Mouse (Mus musculus) CH12.LX (cell line): ENCODE measurements around the gene Cdc25a. TPM values are rescaled to one million over a fixed set of nuclear protein-coding genes. Genes with fewer than 3 reads are reported as not detected.

Source experiments
- DNase-seq: peaks from one replicate; pipeline ENCODE4 v3.0.0-alpha.2; 2013; ENCODE audit errors: extremely low read depth
- H3K27ac ChIP-seq: 2 replicates; pipeline ENCODE4 v1.5.1; 2012; ENCODE audit warnings: low read depth, mild to moderate bottlenecking, control low read depth, moderate library complexity; ENCODE audit not compliant: insufficient read depth
- H3K27me3 ChIP-seq: replicated peaks from 2 replicates; pipeline ENCODE3; 2012; ENCODE audit warnings: inconsistent platforms
- H3K36me3 ChIP-seq, 2 experiments: replicated peaks in 1 of 2; 2 replicates each; pipeline versions ENCODE3 to v1.6.1; 2012; ENCODE audit warnings: inconsistent platforms in 1 of 2, low read length in 1 of 2, mild to moderate bottlenecking in 1 of 2, mixed read lengths in 1 of 2, moderate library complexity in 1 of 2; ENCODE audit not compliant: control insufficient read depth in 1 of 2, insufficient read depth in 1 of 2
- H3K4me1 ChIP-seq, 2 experiments: 2 replicates each; pipeline ENCODE4 v1.6.1; 2012; ENCODE audit warnings: inconsistent platforms in 1 of 2, moderate library complexity in 1 of 2; ENCODE audit not compliant: insufficient read depth in 2 of 2, control insufficient read depth in 1 of 2
- H3K4me2 ChIP-seq: 2 replicates; pipeline ENCODE4 v1.6.1; 2012; ENCODE audit warnings: low read depth, mild to moderate bottlenecking, control low read depth; ENCODE audit not compliant: poor library complexity, insufficient read depth, severe bottlenecking
- H3K4me3 ChIP-seq, 3 experiments: fragments of 150-350 bp in 1 of 3; sonication (generic) in 1 of 3; replicated peaks in 1 of 3; 2 replicates each; pipeline versions ENCODE3 to v1.5.1; 2011 to 2012; ENCODE audit warnings: low read depth in 2 of 3, low read length in 2 of 3, mild to moderate bottlenecking in 2 of 3, moderate library complexity in 2 of 3, control low read depth in 1 of 3, improper control_type of control experiment in 1 of 3, inconsistent platforms in 1 of 3, mixed read lengths in 1 of 3; ENCODE audit not compliant: poor library complexity in 1 of 3
- H3K79me2 ChIP-seq: replicated peaks from 2 replicates; pipeline ENCODE4 v1.6.1; 2012; ENCODE audit warnings: mild to moderate bottlenecking, moderate library complexity; ENCODE audit not compliant: control insufficient read depth, poor library complexity, insufficient read depth, severe bottlenecking; ENCODE audit errors: extremely low read depth
- H3K9ac ChIP-seq: 2 replicates; pipeline ENCODE4 v1.6.1; 2012; ENCODE audit warnings: low read depth, mild to moderate bottlenecking, control low read depth, moderate library complexity; ENCODE audit not compliant: insufficient read depth
- H3K9me3 ChIP-seq: replicated peaks from 2 replicates; pipeline ENCODE3; 2012; ENCODE audit warnings: low read length, inconsistent platforms, mixed read lengths
- BHLHE40 ChIP-seq: IDR thresholded peaks from 2 replicates; pipeline ENCODE4 v1.6.1; 2011; ENCODE audit warnings: mild to moderate bottlenecking, low read depth, low read length, improper control_type of control experiment
- CHD1 ChIP-seq: IDR thresholded peaks from 2 replicates; pipeline ENCODE4 v1.6.1; 2012; ENCODE audit warnings: low read depth, low read length, improper control_type of control experiment, inconsistent platforms
- CHD2 ChIP-seq: IDR thresholded peaks from 2 replicates; pipeline ENCODE4 v1.6.1; 2011; ENCODE audit warnings: low read length, improper control_type of control experiment
- CTCF ChIP-seq, 2 experiments: IDR thresholded peaks in 1 of 2; conservative IDR thresholded peaks in 1 of 2; 2 replicates each; pipeline ENCODE4 v1.5.1; 2011 to 2012; ENCODE audit warnings: low read depth in 2 of 2, low read length in 2 of 2, improper control_type of control experiment in 1 of 2, inconsistent platforms in 1 of 2, mild to moderate bottlenecking in 1 of 2, moderate library complexity in 1 of 2
- E2F4 ChIP-seq: IDR thresholded peaks from 2 replicates; pipeline ENCODE4 v1.6.1; 2011; ENCODE audit warnings: low read depth, low read length, improper control_type of control experiment; ENCODE audit not compliant: insufficient replicate concordance
- ELF1 ChIP-seq: IDR thresholded peaks from 2 replicates; pipeline ENCODE4 v1.6.1; 2014; ENCODE audit warnings: low read depth, mild to moderate bottlenecking, inconsistent platforms, low read length, improper control_type of control experiment
- EP300 ChIP-seq: IDR thresholded peaks from 2 replicates; pipeline ENCODE4 v1.6.1; 2011; ENCODE audit warnings: low read length, improper control_type of control experiment
- ETS1 ChIP-seq: conservative IDR thresholded peaks from 2 replicates; pipeline ENCODE4 v1.6.1; 2012; ENCODE audit warnings: low read depth, mild to moderate bottlenecking, inconsistent platforms, low read length, improper control_type of control experiment, moderate library complexity
- GABPA ChIP-seq: IDR thresholded peaks from 2 replicates; pipeline ENCODE4 v1.6.1; 2012; ENCODE audit warnings: low read depth, low read length, improper control_type of control experiment, inconsistent platforms; ENCODE audit not compliant: insufficient replicate concordance
- HCFC1 ChIP-seq: IDR thresholded peaks from 2 replicates; pipeline ENCODE4 v1.6.1; 2012; ENCODE audit warnings: low read depth, mild to moderate bottlenecking, inconsistent platforms, low read length, improper control_type of control experiment
- IRF4 ChIP-seq: IDR thresholded peaks from 2 replicates; pipeline ENCODE4 v1.6.1; 2014; ENCODE audit warnings: low read depth, mild to moderate bottlenecking, inconsistent platforms, low read length, improper control_type of control experiment
- JUND ChIP-seq: conservative IDR thresholded peaks from 2 replicates; pipeline ENCODE4 v1.6.1; 2011; ENCODE audit warnings: low read depth, low read length, improper control_type of control experiment
- KAT2A ChIP-seq: IDR thresholded peaks from 2 replicates; pipeline ENCODE4 v1.6.1; 2012; ENCODE audit warnings: low read length, improper control_type of control experiment, inconsistent platforms; ENCODE audit not compliant: insufficient replicate concordance
- MAFK ChIP-seq: IDR thresholded peaks from 2 replicates; pipeline ENCODE4 v1.6.1; 2011; ENCODE audit warnings: low read length, improper control_type of control experiment; ENCODE audit not compliant: insufficient replicate concordance
- MAX ChIP-seq: IDR thresholded peaks from 2 replicates; pipeline ENCODE4 v1.6.1; 2011; ENCODE audit warnings: low read length, improper control_type of control experiment
- MEF2A ChIP-seq: IDR thresholded peaks from 2 replicates; pipeline ENCODE4 v1.6.1; 2014; ENCODE audit warnings: low read depth, mild to moderate bottlenecking, inconsistent platforms, low read length, improper control_type of control experiment, borderline replicate concordance
- MXI1 ChIP-seq: IDR thresholded peaks from 2 replicates; pipeline ENCODE4 v1.6.1; 2011; ENCODE audit warnings: mild to moderate bottlenecking, low read depth, low read length, improper control_type of control experiment
- MYC ChIP-seq: IDR thresholded peaks from 2 replicates; pipeline ENCODE4 v1.6.1; 2011; ENCODE audit warnings: low read depth, mild to moderate bottlenecking, improper control_type of control experiment, low read length
- NRF1 ChIP-seq: IDR thresholded peaks from 2 replicates; pipeline ENCODE4 v1.6.1; 2014; ENCODE audit warnings: low read depth, mild to moderate bottlenecking, inconsistent platforms, low read length, improper control_type of control experiment, moderate library complexity
- PAX5 ChIP-seq: IDR thresholded peaks from 2 replicates; pipeline ENCODE4 v1.6.1; 2012; ENCODE audit warnings: low read length, inconsistent platforms, mixed read lengths
- POLR2A ChIP-seq: IDR thresholded peaks from 2 replicates; pipeline ENCODE4 v1.6.1; 2011; ENCODE audit warnings: low read depth, mild to moderate bottlenecking, improper control_type of control experiment, low read length
- POLR2AphosphoS2 ChIP-seq: IDR thresholded peaks from 2 replicates; pipeline ENCODE4 v1.6.1; 2011; ENCODE audit warnings: low read depth, low read length, improper control_type of control experiment
- RAD21 ChIP-seq: IDR thresholded peaks from 2 replicates; pipeline ENCODE4 v1.6.1; 2011; ENCODE audit warnings: low read depth, mild to moderate bottlenecking, low read length, improper control_type of control experiment, moderate library complexity
- SIN3A ChIP-seq: IDR thresholded peaks from 2 replicates; pipeline ENCODE4 v1.6.1; 2012; ENCODE audit warnings: low read length, improper control_type of control experiment, inconsistent platforms
- SMC3 ChIP-seq: IDR thresholded peaks from 2 replicates; pipeline ENCODE4 v1.6.1; 2011; ENCODE audit warnings: low read depth, low read length, improper control_type of control experiment
- TBP ChIP-seq: conservative IDR thresholded peaks from 2 replicates; pipeline ENCODE4 v1.6.1; 2011; ENCODE audit warnings: low read depth, low read length, improper control_type of control experiment
- UBTF ChIP-seq: IDR thresholded peaks from 2 replicates; pipeline ENCODE4 v1.6.1; 2012; ENCODE audit warnings: low read depth, mild to moderate bottlenecking, inconsistent platforms, low read length, improper control_type of control experiment, moderate library complexity
- USF1 ChIP-seq: IDR thresholded peaks from 2 replicates; pipeline ENCODE4 v1.6.1; 2014; ENCODE audit warnings: low read depth, mild to moderate bottlenecking, inconsistent platforms, low read length, improper control_type of control experiment
- USF2 ChIP-seq: conservative IDR thresholded peaks from 2 replicates; pipeline ENCODE4 v1.6.1; 2011; ENCODE audit warnings: low read depth, low read length, improper control_type of control experiment
- ZC3H11A ChIP-seq: IDR thresholded peaks from 2 replicates; pipeline ENCODE4 v1.6.1; 2012; ENCODE audit warnings: low read depth, mild to moderate bottlenecking, inconsistent platforms, low read length, improper control_type of control experiment
- ZKSCAN1 ChIP-seq: IDR thresholded peaks from 2 replicates; pipeline ENCODE4 v1.6.1; 2012; ENCODE audit warnings: low read depth, inconsistent platforms, low read length, improper control_type of control experiment, borderline replicate concordance
- ZMIZ1 ChIP-seq: IDR thresholded peaks from 2 replicates; pipeline ENCODE4 v1.6.1; 2012; ENCODE audit warnings: low read depth, mild to moderate bottlenecking, inconsistent platforms, low read length, improper control_type of control experiment
- ZNF384 ChIP-seq: IDR thresholded peaks from 2 replicates; pipeline ENCODE4 v1.6.1; 2012; ENCODE audit warnings: low read depth, low read length, improper control_type of control experiment, inconsistent platforms
- dilution Hi-C: fragments of 300-500 bp; cut with MboI; formaldehyde crosslinking; loops from 2 replicates; pipeline ENCODE4 v1.14.3; 2020; ENCODE audit warnings: low sequenced_read_pairs; ENCODE audit not compliant: extremely low pct_unique_long_range_greater_than_20kb, extremely low pct_ligation_motif_present
- in situ Hi-C: fragments of 300-500 bp; cut with MboI; formaldehyde crosslinking; loops from 3 replicates; pipeline ENCODE4 v1.14.3; 2019; ENCODE audit warnings: low sequenced_read_pairs, low pct_ligation_motif_present, low pct_unique_long_range_greater_than_20kb, mixed read lengths
- polyA plus RNA-seq: library from polyadenylated mRNA; unstranded; fragments of >175 nt; gene quantifications from 2 replicates; pipeline ENCODE4 v1.2.1, GENCODE M21; 2012; ENCODE audit warnings: low read depth; ENCODE audit not compliant: insufficient read length
- total RNA-seq, 2 experiments: library from RNA; depleted of rRNA; stranded (reverse); fragments of 300-350 nt in 1 of 2; fragments of >200 nt in 1 of 2; gene quantifications; 2 replicates each; pipeline ENCODE4 v1.2.3; 2012 to 2014

Gene Cdc25a
- total and polyA plus RNA-seq, 3 experiments, result 32.4 to 74.9 (median 32.6) TPM

DNA sequence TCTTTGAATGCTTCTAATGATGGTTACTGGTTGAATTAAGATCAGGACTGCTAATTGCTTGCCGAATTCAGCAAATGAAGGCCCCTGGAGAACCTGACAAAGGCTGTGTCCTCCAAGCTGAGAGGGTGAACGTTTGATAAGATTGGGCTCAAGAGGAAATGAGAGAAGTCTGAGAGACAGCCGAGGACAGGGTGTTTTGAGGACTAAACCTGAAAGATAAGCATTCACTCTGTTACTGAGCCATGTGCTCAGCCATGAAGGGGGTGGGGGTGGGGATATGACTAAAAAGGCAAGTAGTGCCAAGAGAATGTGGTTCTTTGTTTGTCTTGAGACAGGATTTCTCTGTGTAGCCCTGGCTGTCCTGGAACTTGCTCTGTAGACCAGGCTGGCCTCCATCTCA lies 12.3 kb upstream of the Cdc25a start:
- TF ChIP-seq POLR2A, result peak; percentile 13; the same call in 1 of the 2 replicates
- no peak for TF ChIP-seq KAT2A
- TF ChIP-seq USF2, result no peak
- no peak; the same call in 1 of the 2 replicates for TF ChIP-seq JUND
- TF ChIP-seq E2F4, result no peak
- no peak for TF ChIP-seq PAX5
- peak; percentile 76; the same call in 1 of the 2 replicates for TF ChIP-seq IRF4
- peak; percentile 93 for TF ChIP-seq MYC
- TF ChIP-seq UBTF, result no peak
- TF ChIP-seq POLR2AphosphoS2, result no peak
- TF ChIP-seq ELF1, result no peak
- no peak for TF ChIP-seq RAD21
- TF ChIP-seq CTCF (conservative IDR thresholded peaks at IDR 0.05 in 1 of 2, IDR thresholded peaks at IDR 0.05 in 1 of 2; ENCODE audit: low read depth in 2 of 2, low read length in 2 of 2), result no peak
- peak; percentile 40; the same call in 1 of the 2 replicates for TF ChIP-seq EP300
- TF ChIP-seq NRF1, result no peak
- TF ChIP-seq ZNF384, result no peak
- no peak for TF ChIP-seq GABPA
- TF ChIP-seq USF1, result no peak
- TF ChIP-seq MXI1, result no peak
- no peak; the same call in 1 of the 2 replicates for TF ChIP-seq HCFC1
- no peak for TF ChIP-seq MEF2A
- peak; percentile 71; the same call in 1 of the 2 replicates for TF ChIP-seq CHD2
- peak; percentile 83 for TF ChIP-seq MAX
- TF ChIP-seq SIN3A, result no peak
- no peak for TF ChIP-seq CHD1
- no peak for TF ChIP-seq SMC3
- peak; percentile 9; the same call in 1 of the 2 replicates for TF ChIP-seq BHLHE40
- TF ChIP-seq ETS1, result no peak
- TF ChIP-seq TBP, result no peak
- TF ChIP-seq ZKSCAN1, result no peak
- no peak for TF ChIP-seq ZMIZ1
- TF ChIP-seq ZC3H11A, result no peak
- TF ChIP-seq MAFK, result no peak
- TF ChIP-seq, all 38 proteins: peak for 7
- no peaks in the 10 kb centered on the region for H3K79me2 ChIP-seq
- in situ Hi-C loops (loop anchor here (25.0 kb wide), 1 partner anchor 176 kb away; no protein-coding TSS in a partner anchor), dilution Hi-C loops (no loop called here)
- no peaks in the 10 kb centered on the region for H3K9me3 ChIP-seq
- peaks cover 0 to 16% of the 10 kb centered on the region in 2 experiments; a peak in 2 of 4 replicates for H3K4me1 ChIP-seq
- H3K9ac ChIP-seq, result peak overlapping the region; percentile 29; the same call in 1 of the 2 replicates
- H3K4me2 ChIP-seq, result peak overlapping the region; percentile 80
- peak overlapping the region in 1 of 3 experiments; percentile 26 for H3K4me3 ChIP-seq
- H3K27ac ChIP-seq, result no peak overlapping the region
- no peaks in the 10 kb centered on the region for H3K36me3 ChIP-seq
- DNase-seq, result peak; percentile 56
- peaks cover 37% of the 10 kb centered on the region for H3K27me3 ChIP-seq
